Mouse (Mus musculus): ENCODE measurements around the gene Recql5. TPM values are rescaled to one million over a fixed set of nuclear protein-coding genes. Genes with fewer than 3 reads are reported as not detected.

Recql5 gene
- polyA plus RNA-seq, 1 experiment from 2014 or later, result 19.1 TPM

DNA sequence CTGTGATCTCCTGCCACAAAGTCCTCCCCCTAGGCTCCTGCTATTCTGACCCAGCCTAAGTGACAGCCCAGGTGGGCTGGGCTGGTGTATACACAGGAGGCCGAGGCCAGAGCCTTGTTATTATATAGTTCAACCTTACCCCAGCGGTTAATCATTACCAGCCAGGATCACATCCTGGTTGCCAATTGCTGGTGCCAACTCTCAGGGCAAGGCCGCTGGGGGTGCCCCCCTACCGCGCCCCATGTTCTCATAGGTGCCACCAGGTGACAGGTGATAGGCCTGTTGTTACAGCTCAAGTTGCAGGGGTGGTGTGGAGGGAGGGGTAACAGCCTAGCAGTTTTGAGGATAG lies 89.4 kb downstream of the Recql5 start:
- Histone ChIP-seq H3K36me3 (ENCODE audit: control insufficient read depth, insufficient read depth, low read length) (peaks cover 21% of the 10 kb centered on the region; the same call in 1 of the 2 replicates), H3K9me3 (ENCODE audit: control insufficient read depth, low read length) (no peaks in the 10 kb centered on the region), H3K27ac (ENCODE audit: low read depth, low read length) (peak overlapping the region; percentile 37; the same call in 1 of the 2 replicates), H3K4me1 (ENCODE audit: control insufficient read depth, insufficient read depth, low read length) (peaks cover 31% of the 10 kb centered on the region), H3K27me3 (ENCODE audit: control insufficient read depth, insufficient read depth, low read length) (no peaks in the 10 kb centered on the region), H3K4me3 (ENCODE audit: low read length) (no peak overlapping the region), H3K4me2 (replicated peaks; ENCODE audit: low read depth, low read length) (peak overlapping the region; percentile 8; the same call in 1 of the 2 replicates), H3K9ac (ENCODE audit: low read depth, low read length) (0 out of 2 replicates have a peak overlapping the region, but pooled peaks have one; percentile 19)
- peak; percentile 69 for ATAC-seq (ENCODE audit: low FRiP score, low TSS enrichment)
- WGBS, result 62% methylated on average over 5 of the region's 5 CpGs

DNA sequence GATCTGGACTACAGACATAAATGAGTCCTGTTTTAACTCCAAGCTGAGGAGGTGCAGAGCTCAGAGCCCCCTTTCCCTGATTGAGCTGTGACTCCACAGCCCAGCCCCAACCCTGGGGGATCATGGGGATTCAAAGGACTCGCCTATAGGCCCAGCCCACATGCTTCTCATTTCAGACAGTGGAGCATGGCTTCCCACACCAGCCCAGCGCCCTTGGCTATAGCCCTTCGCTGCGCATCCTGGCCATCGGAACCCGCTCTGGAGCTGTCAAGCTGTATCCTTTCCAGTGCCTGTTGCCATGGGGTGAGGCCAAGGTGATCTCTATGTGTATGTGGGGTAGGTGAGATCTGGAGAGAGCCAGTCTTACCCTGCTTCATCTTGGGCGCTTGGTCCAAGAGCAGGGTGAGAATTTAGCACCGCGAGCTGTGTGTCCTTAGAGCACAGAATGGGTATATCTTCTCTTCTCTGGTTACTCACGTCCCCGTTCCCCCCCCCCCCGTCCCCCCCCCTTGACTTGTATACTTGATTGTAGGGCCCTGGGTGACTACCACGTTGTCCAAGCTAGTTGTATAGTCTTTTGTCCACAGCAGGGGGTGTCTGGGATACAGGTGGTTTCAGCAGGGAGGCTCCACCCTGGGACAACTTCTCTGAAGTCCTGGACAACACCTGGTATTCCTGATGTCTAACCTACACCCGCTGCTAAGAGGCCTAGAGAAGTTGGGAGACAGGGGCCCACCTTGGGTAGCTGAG lies 90.0 kb downstream of the Recql5 start:
- H3K27me3 ChIP-seq (ENCODE audit: control insufficient read depth, insufficient read depth, low read length), result no peaks in the 10 kb centered on the region
- H3K36me3 ChIP-seq (ENCODE audit: control insufficient read depth, insufficient read depth, low read length), result peaks cover 16% of the 10 kb centered on the region; the same call in 1 of the 2 replicates
- no peak overlapping the region for H3K9ac ChIP-seq (ENCODE audit: low read depth, low read length)
- H3K4me1 ChIP-seq (ENCODE audit: control insufficient read depth, insufficient read depth, low read length), result peaks cover 34% of the 10 kb centered on the region
- ATAC-seq (ENCODE audit: low FRiP score, low TSS enrichment), result no peak
- H3K9me3 ChIP-seq (ENCODE audit: control insufficient read depth, low read length), result no peaks in the 10 kb centered on the region
- WGBS, result 79% methylated on average over 13 of the region's 14 CpGs
- H3K27ac ChIP-seq (ENCODE audit: low read depth, low read length), result peak overlapping the region; percentile 37
- H3K4me2 ChIP-seq (replicated peaks; ENCODE audit: low read depth, low read length), result no peak overlapping the region
- H3K4me3 ChIP-seq (ENCODE audit: low read length), result no peak overlapping the region

Other genes starting within 250 kb of the Recql5 start
- gene Grb2, start 224.9 kb downstream of the Recql5 start, polyA plus RNA-seq (2014; fragmentation: Nextera tagmentation; extraction: Ambion mirVana), result 47.7 and 53.0 TPM in 2 replicates
- 12.4 and 19.9 TPM in 2 replicates for gene Tmem94, start 168.0 kb downstream of the Recql5 start, polyA plus RNA-seq (2014; fragmentation: Nextera tagmentation; extraction: Ambion mirVana)
- gene Caskin2, start 119.8 kb downstream of the Recql5 start, polyA plus RNA-seq (2014; fragmentation: Nextera tagmentation; extraction: Ambion mirVana), result 14.2 and 17.5 TPM in 2 replicates
- 26.2 and 34.9 TPM in 2 replicates for gene Tsen54, start 118.8 kb downstream of the Recql5 start, polyA plus RNA-seq (2014; fragmentation: Nextera tagmentation; extraction: Ambion mirVana)
- 24.3 and 28.7 TPM in 2 replicates for gene Llgl2, start 109.4 kb downstream of the Recql5 start, polyA plus RNA-seq (2014; fragmentation: Nextera tagmentation; extraction: Ambion mirVana)
- 2.8 and 5.5 TPM in 2 replicates for gene Myo15b, start 75.1 kb downstream of the Recql5 start, polyA plus RNA-seq (2014; fragmentation: Nextera tagmentation; extraction: Ambion mirVana)
- 2.3 and 2.9 TPM in 2 replicates for gene Smim5, start 33.5 kb downstream of the Recql5 start, polyA plus RNA-seq (2014; fragmentation: Nextera tagmentation; extraction: Ambion mirVana)
- gene Smim6, start 21.5 kb downstream of the Recql5 start, polyA plus RNA-seq (2014; fragmentation: Nextera tagmentation; extraction: Ambion mirVana), result 9.4 and 9.6 TPM in 2 replicates
- 41.4 and 48.1 TPM in 2 replicates for gene Sap30bp, start 195 bp downstream of the Recql5 start, polyA plus RNA-seq (2014; fragmentation: Nextera tagmentation; extraction: Ambion mirVana)
- gene Itgb4, start 41.2 kb upstream of the Recql5 start, polyA plus RNA-seq (2014; fragmentation: Nextera tagmentation; extraction: Ambion mirVana), result 1.1 and 2.1 TPM in 2 replicates
- 155 and 166 TPM in 2 replicates for gene Galk1, start 79.2 kb upstream of the Recql5 start, polyA plus RNA-seq (2014; fragmentation: Nextera tagmentation; extraction: Ambion mirVana)
- 1,830 and 1,881 TPM in 2 replicates for gene H3f3b, start 94.5 kb upstream of the Recql5 start, polyA plus RNA-seq (2014; fragmentation: Nextera tagmentation; extraction: Ambion mirVana)
- 24.4 and 37.2 TPM in 2 replicates for gene Unk, start 96.8 kb upstream of the Recql5 start, polyA plus RNA-seq (2014; fragmentation: Nextera tagmentation; extraction: Ambion mirVana)
- gene Unc13d, start 144.5 kb upstream of the Recql5 start, polyA plus RNA-seq (2014; fragmentation: Nextera tagmentation; extraction: Ambion mirVana), result 1.3 and 1.5 TPM in 2 replicates
- 55.2 and 80.2 TPM in 2 replicates for gene Wbp2, start 153.5 kb upstream of the Recql5 start, polyA plus RNA-seq (2014; fragmentation: Nextera tagmentation; extraction: Ambion mirVana)
- gene Trim47, start 193.7 kb upstream of the Recql5 start, polyA plus RNA-seq (2014; fragmentation: Nextera tagmentation; extraction: Ambion mirVana), result 12.2 and 12.8 TPM in 2 replicates
- gene Trim65, start 197.7 kb upstream of the Recql5 start, polyA plus RNA-seq (2014; fragmentation: Nextera tagmentation; extraction: Ambion mirVana), result 3.2 and 4.1 TPM in 2 replicates
- gene Mrpl38, start 205.4 kb upstream of the Recql5 start, polyA plus RNA-seq (2014; fragmentation: Nextera tagmentation; extraction: Ambion mirVana), result 111 and 114 TPM in 2 replicates
- gene Fbf1, start 234.7 kb upstream of the Recql5 start, polyA plus RNA-seq (2014; fragmentation: Nextera tagmentation; extraction: Ambion mirVana), result 19.6 and 36.8 TPM in 2 replicates

Measured in kidney, embryonic 14.5 days (tissue).